Mouse (Mus musculus): ENCODE measurements around the gene Pld4.

Pld4 gene

GRCm38 (mm10) chr12:112738281-112739022 is 22.0 kb upstream of the Pld4 start:
- no peak for DNase-seq (ENCODE audit: low spot score in 2 of 2)

GRCm38 (mm10) chr12:112739023-112739568 is 21.4 kb upstream of the Pld4 start:
- no peak for DNase-seq (ENCODE audit: low spot score in 2 of 2)

GRCm38 (mm10) chr12:112742768-112743167 is 17.7 kb upstream of the Pld4 start:
- DNase-seq (ENCODE audit: low spot score in 2 of 2) = no peak

GRCm38 (mm10) chr12:112743168-112743975 is 17.1 kb upstream of the Pld4 start:
- DNase-seq (ENCODE audit: low spot score in 2 of 2) = peak; percentile 40 to 84

- DNase-seq (ENCODE audit: low spot score in 2 of 2) = no peak
Observed at GRCm38 (mm10) chr12:112744211-112744610, 16.2 kb upstream of the Pld4 start.

GRCm38 (mm10) chr12:112744891-112745580 is 15.4 kb upstream of the Pld4 start:
- no peak for DNase-seq (ENCODE audit: low spot score in 2 of 2)

GRCm38 (mm10) chr12:112745716-112746115 is 14.7 kb upstream of the Pld4 start:
- no peak for DNase-seq (ENCODE audit: low spot score in 2 of 2)

- no peak for DNase-seq (ENCODE audit: low spot score in 2 of 2)
Observed at GRCm38 (mm10) chr12:112746461-112746807, 14.0 kb upstream of the Pld4 start.

- peak in 1 of 2 experiments; percentile 59 for DNase-seq (ENCODE audit: low spot score in 2 of 2)
Observed at GRCm38 (mm10) chr12:112746808-112747605, 13.4 kb upstream of the Pld4 start.

DNA sequence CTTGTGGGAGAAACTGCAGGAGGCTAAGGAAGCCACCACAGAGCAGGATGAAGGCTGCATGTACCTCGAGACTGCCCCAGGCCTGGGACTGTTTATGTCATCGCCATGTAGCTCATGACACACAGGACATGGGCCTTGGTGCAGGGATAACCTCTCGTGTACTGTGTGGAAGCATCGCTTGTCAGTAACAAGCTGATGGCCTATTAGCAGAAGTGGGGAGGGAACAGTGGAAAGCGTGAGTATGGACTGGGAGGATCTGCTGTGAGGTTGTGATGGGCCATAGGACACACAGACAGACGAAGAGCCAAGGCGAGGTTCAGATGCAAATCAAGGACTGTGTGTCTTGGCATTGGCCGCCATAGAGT is 12.9 kb upstream of the Pld4 start:
- DNase-seq (ENCODE audit: low spot score in 2 of 2) = no peak

- no peak for DNase-seq (ENCODE audit: low spot score in 2 of 2)
Observed at GRCm38 (mm10) chr12:112750976-112751375, 9.5 kb upstream of the Pld4 start.

DNA sequence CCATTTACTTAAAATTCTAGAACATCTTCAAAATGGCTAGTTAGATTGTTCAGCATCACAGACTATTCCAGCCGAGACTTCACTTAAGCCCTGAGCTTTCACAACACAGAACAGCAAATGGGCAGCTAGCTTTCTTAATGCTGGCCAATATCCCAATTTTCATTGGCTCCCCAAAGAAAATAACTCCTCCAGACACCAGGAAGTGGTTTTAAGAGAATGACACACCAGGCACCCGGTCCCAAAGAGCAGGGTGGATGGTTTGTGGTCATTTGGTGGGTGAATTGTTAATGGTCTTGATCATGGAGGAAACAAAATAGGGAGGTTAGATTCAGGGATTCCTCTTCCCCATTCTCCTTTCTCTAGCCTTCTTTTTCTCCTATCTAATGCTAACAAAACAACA is 8.1 kb upstream of the Pld4 start:
- no peak for DNase-seq (ENCODE audit: low spot score in 2 of 2)

DNA sequence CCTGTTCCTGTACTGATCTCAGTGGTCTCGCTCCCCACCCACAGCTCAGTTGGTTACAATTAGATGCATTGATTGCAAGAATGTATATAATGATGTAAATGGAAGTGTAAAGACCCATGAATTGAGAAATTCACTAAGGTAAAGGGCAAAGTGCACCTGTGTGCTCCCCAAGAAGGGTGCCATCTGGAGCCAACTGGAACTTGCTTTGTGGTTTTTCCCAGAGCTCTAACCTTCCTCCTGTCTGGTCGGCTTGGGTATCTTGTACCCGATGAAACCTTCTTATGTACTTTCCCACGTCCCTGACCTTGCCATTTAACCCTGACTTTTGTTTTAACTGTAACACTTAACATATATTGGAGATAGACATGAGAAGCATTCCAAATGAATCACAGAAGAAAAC is 4.6 kb upstream of the Pld4 start:
- no peak for DNase-seq (ENCODE audit: low spot score in 2 of 2)

GRCm38 (mm10) chr12:112757896-112758295 is 2.6 kb upstream of the Pld4 start:
- peak in 1 of 2 experiments; percentile 3 for DNase-seq (ENCODE audit: low spot score in 2 of 2)

GRCm38 (mm10) chr12:112759471-112759870 is 984 bp upstream of the Pld4 start:
- peak in 1 of 2 experiments; percentile 7 for DNase-seq (ENCODE audit: low spot score in 2 of 2)

GRCm38 (mm10) chr12:112761411-112761810 is 956 bp downstream of the Pld4 start:
- DNase-seq (ENCODE audit: low spot score in 2 of 2) = peak in 1 of 2 experiments; percentile 38

GRCm38 (mm10) chr12:112762018-112762417 is 1.6 kb downstream of the Pld4 start:
- peak in 1 of 2 experiments; percentile 70 for DNase-seq (ENCODE audit: low spot score in 2 of 2)

- no peak for DNase-seq (ENCODE audit: low spot score in 2 of 2)
Observed at GRCm38 (mm10) chr12:112763176-112763575, 2.7 kb downstream of the Pld4 start.

DNA sequence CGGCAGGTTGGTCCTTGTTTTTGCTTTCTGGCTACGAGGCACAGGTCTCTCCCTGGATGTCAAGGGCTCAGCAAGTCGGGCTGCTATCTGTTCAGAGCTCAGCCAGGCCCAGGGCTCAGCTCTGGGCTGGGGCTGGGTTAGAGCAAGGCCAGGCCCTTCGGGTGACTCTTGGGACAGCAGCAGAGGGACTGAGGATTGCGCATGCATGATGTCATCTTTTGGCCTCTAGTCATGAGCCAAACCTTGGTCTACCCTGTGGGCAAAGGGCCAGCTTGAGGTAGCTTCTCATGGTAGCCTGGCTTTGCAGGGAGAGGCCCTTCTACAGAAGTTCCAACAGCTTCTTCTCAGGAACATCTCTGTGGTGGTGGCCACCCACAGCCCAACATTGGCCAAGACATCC is 3.7 kb downstream of the Pld4 start:
- DNase-seq (ENCODE audit: low spot score in 2 of 2) = no peak

GRCm38 (mm10) chr12:112764991-112765390 is 4.5 kb downstream of the Pld4 start:
- peak in 1 of 2 experiments; percentile 8 for DNase-seq (ENCODE audit: low spot score in 2 of 2)

DNA sequence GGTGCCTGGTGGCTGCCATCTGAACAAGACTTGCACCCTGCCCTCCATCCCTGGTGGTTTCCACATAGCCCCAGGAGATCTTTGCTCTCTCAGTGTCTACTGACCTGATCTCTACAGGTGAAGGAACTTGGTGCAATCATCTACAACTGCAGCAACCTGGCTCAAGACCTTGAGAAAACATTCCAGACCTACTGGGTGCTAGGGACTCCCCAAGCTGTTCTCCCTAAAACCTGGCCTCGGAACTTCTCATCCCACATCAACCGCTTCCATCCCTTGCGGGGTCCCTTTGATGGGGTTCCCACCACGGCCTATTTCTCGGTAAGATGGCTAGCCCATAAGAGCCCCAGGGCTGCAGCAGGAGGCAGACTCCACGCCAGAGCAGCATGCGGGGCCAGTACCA is 6.1 kb downstream of the Pld4 start:
- DNase-seq (ENCODE audit: low spot score in 2 of 2) = no peak
